Mouse (Mus musculus): ENCODE measurements around the gene Glrx5. TPM values are rescaled to one million over a fixed set of nuclear protein-coding genes. Genes with fewer than 3 reads are reported as not detected.

Glrx5 gene
- polyA plus RNA-seq, 1 experiment from 2014 or later = 173 TPM

DNA sequence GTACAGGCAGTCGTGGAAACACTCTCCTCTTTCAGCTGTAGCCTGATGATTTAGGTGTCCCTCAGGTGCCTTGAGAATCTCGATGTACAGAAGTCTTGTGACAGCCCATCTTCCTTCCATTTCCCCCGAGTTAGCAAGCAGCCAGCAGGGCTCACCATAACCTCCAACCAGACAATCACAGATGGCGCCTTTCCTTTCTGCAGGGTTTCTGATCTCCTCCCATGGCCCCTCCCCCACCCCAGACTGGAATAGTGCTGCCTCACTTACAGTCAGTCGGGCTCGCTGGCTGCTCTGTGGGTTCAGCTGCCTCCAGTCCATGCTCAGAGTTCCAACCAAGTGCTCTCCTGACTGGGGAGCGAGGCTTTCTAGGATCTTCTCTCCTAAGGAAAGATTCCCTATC lies 10.3 kb upstream of the Glrx5 start:
- no peak overlapping the region for H3K4me2 ChIP-seq (ENCODE audit: low read length)
- H3K9me3 ChIP-seq (replicated peaks; ENCODE audit: control insufficient read depth, low read length) = 0 out of 2 replicates have a peak, but pooled peaks cover 3% of the 10 kb centered on the region
- no peak for ATAC-seq
- H3K27me3 ChIP-seq (replicated peaks; ENCODE audit: control insufficient read depth, insufficient read depth, low read length) = no peaks in the 10 kb centered on the region
- no peak for DNase-seq (ENCODE audit: low spot score)
- H3K36me3 ChIP-seq (ENCODE audit: control insufficient read depth, insufficient read depth, low read length) = no peaks in the 10 kb centered on the region
- no peak overlapping the region for H3K4me3 ChIP-seq (ENCODE audit: low read depth, low read length)
- no peak overlapping the region for H3K27ac ChIP-seq (ENCODE audit: low read depth, low read length)
- H3K9ac ChIP-seq (ENCODE audit: low read length) = no peak overlapping the region
- WGBS = 80% methylated on average over 7 of the region's 7 CpGs
- H3K4me1 ChIP-seq (ENCODE audit: control insufficient read depth, insufficient read depth, low read length) = no peaks in the 10 kb centered on the region

DNA sequence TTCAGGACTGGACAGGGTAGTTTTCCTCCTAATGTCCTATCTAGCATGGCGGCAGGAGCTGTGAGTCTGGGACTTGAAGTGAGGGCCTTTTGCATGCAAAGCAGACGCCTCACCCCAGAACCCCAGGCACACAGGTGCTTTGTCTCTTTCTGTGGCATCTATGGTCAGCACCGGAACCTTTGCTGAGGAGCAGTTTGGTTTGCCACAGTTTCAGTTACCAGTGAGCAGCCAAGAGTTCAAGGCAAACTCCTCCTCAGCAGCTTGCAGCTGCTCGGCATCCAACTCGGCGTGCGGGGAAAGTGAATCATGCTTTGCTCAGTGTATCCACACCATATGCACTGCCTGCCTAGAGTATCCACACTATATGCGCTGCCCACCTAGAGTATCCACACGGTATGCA lies 9.7 kb upstream of the Glrx5 start:
- H3K9ac ChIP-seq (ENCODE audit: low read length) = no peak overlapping the region
- no peak overlapping the region for H3K27ac ChIP-seq (ENCODE audit: low read depth, low read length)
- no peak for ATAC-seq

DNA sequence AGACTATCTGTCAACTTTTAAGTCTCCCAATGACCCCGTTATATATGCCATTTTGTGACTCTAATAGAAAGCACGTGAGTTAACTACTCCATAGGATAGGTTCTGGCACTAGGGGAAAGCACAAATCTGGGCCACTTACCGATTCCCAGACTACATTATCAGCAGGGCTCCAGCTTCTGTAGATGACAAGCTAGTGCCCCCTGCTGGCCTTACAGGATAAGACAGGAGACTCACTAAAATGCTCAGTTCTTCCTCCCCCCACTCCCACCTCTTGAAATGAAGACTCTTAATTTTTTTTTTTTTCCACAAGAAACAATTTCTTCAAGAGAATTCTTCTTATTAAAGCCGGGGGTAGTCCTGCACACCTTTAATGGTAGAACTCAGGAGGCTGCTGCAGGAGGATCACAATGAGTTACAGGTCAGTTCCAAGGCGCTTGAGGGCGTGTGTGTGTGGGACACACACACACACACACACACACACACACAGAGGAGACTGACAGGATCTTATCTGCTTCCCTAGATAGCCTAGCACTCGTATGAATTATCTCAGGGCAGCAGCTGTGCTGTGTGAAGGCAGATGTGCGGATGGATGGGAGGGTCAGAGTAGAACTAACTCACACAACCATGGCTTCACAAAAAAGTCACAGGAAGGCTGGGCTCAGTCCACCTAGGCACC lies 7.1 kb upstream of the Glrx5 start:
- ATAC-seq = peak; percentile 61

More for the DNA sequence above, 9.7 kb upstream of the Glrx5 start:
- H3K27me3 ChIP-seq (replicated peaks; ENCODE audit: control insufficient read depth, insufficient read depth, low read length) = no peaks in the 10 kb centered on the region
- H3K4me2 ChIP-seq (ENCODE audit: low read length) = no peak overlapping the region
- WGBS = 98% methylated on average over 9 of the region's 9 CpGs
- H3K4me3 ChIP-seq (ENCODE audit: low read depth, low read length) = no peak overlapping the region
- H3K9me3 ChIP-seq (replicated peaks; ENCODE audit: control insufficient read depth, low read length) = 0 out of 2 replicates have a peak, but pooled peaks cover 3% of the 10 kb centered on the region
- no peaks in the 10 kb centered on the region for H3K36me3 ChIP-seq (ENCODE audit: control insufficient read depth, insufficient read depth, low read length)
- H3K4me1 ChIP-seq (ENCODE audit: control insufficient read depth, insufficient read depth, low read length) = no peaks in the 10 kb centered on the region
- no peak for DNase-seq (ENCODE audit: low spot score)

DNA sequence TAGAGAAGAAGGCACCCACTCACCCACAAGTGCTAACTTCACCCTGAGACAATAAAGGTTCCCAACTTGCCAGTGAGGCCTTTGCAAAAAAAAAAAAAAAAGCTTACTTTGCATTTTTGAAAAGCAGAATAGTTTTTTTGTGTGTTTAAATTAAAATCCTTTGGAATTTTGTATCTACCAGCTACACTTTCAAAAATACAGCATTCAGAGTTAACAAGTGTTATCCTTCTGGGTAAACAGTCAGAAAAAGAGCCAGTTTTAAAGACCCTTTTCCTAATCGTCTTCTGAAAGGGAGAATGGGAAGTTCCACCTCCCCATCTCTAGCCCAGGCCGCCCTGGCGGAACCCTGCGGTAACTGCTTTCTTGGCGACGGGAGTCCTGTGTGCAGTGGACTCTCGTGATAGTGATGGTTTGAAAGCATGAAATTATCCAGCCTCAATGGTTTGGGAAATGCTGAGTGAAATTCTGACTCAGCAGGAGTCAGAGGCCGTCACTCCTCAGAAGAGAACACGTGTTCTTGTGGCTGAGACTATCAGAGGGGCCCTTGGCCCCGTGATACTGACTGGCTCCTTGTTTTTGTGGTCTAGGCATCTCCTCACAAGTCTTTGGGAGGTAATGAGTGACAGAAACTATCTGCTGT lies 6.4 kb upstream of the Glrx5 start:
- DNase-seq (ENCODE audit: low spot score) = no peak
- 57% methylated on average over 10 of the region's 10 CpGs for WGBS
- H3K27me3 ChIP-seq (replicated peaks; ENCODE audit: control insufficient read depth, insufficient read depth, low read length) = no peaks in the 10 kb centered on the region
- ATAC-seq = no peak
- H3K27ac ChIP-seq (ENCODE audit: low read depth, low read length) = no peak overlapping the region
- H3K36me3 ChIP-seq (ENCODE audit: control insufficient read depth, insufficient read depth, low read length) = peaks cover 21% of the 10 kb centered on the region
- peaks cover 7% of the 10 kb centered on the region for H3K4me1 ChIP-seq (ENCODE audit: control insufficient read depth, insufficient read depth, low read length)
- no peak overlapping the region for H3K4me3 ChIP-seq (ENCODE audit: low read depth, low read length)
- H3K9ac ChIP-seq (ENCODE audit: low read length) = no peak overlapping the region
- 0 out of 2 replicates have a peak, but pooled peaks cover 3% of the 10 kb centered on the region for H3K9me3 ChIP-seq (replicated peaks; ENCODE audit: control insufficient read depth, low read length)
- no peak overlapping the region for H3K4me2 ChIP-seq (ENCODE audit: low read length)

More for the DNA sequence above, 7.1 kb upstream of the Glrx5 start:
- H3K9ac ChIP-seq (ENCODE audit: low read length) = no peak overlapping the region
- WGBS = 53% methylated on average over 8 of the region's 8 CpGs
- no peak overlapping the region for H3K4me2 ChIP-seq (ENCODE audit: low read length)
- peaks cover 20% of the 10 kb centered on the region for H3K36me3 ChIP-seq (ENCODE audit: control insufficient read depth, insufficient read depth, low read length)
- peak; percentile 85 for DNase-seq (ENCODE audit: low spot score)
- no peak overlapping the region for H3K27ac ChIP-seq (ENCODE audit: low read depth, low read length)
- H3K4me3 ChIP-seq (ENCODE audit: low read depth, low read length) = no peak overlapping the region
- peaks cover under 1% of the 10 kb centered on the region; the same call in 1 of the 2 replicates for H3K4me1 ChIP-seq (ENCODE audit: control insufficient read depth, insufficient read depth, low read length)
- no peaks in the 10 kb centered on the region for H3K27me3 ChIP-seq (replicated peaks; ENCODE audit: control insufficient read depth, insufficient read depth, low read length)
- H3K9me3 ChIP-seq (replicated peaks; ENCODE audit: control insufficient read depth, low read length) = 0 out of 2 replicates have a peak, but pooled peaks cover 3% of the 10 kb centered on the region

DNA sequence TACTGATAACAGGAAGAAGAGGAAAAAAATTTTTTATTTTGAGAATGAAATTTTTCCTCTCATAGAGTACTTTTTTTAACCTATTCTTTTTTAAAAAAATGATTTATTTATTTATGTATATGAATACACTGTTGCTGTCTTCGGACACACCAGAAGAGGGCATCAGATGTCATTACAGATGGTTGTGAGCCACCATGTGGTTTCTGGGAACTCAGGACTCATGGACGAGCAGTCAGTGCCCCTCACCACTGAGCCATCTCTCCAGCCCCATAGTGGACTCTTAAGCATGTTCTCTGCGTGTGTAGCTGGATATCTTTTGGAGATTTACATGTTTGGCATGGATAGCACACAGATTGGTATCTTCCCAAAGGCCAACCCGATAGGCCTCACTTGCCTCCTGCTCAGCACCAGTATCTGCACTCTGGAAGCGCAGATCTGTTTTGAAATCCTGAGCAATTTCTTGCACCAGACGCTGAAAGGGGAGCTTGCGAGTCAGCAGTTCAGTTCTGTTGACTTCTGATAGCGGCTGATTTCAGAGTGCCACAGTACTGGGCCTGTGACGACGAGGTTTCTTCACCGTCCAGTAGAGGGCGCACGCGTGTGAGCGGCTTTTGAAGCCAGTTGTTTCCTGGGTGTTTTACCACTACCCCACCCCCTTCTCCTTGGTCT lies 5.0 kb upstream of the Glrx5 start:
- Histone ChIP-seq H3K4me3 (ENCODE audit: low read depth, low read length) (no peak overlapping the region), H3K4me1 (ENCODE audit: control insufficient read depth, insufficient read depth, low read length) (peaks cover 13% of the 10 kb centered on the region), H3K36me3 (ENCODE audit: control insufficient read depth, insufficient read depth, low read length) (peaks cover 21% of the 10 kb centered on the region), H3K9me3 (replicated peaks; ENCODE audit: control insufficient read depth, low read length) (0 out of 2 replicates have a peak, but pooled peaks cover 3% of the 10 kb centered on the region), H3K9ac (ENCODE audit: low read length) (no peak overlapping the region), H3K27me3 (replicated peaks; ENCODE audit: control insufficient read depth, insufficient read depth, low read length) (no peaks in the 10 kb centered on the region), H3K4me2 (ENCODE audit: low read length) (no peak overlapping the region), H3K27ac (ENCODE audit: low read depth, low read length) (no peak overlapping the region)
- ATAC-seq (no peak), DNase-seq (ENCODE audit: low spot score) (peak; percentile 56)
- 33% methylated on average over 15 of the region's 15 CpGs for WGBS

DNA sequence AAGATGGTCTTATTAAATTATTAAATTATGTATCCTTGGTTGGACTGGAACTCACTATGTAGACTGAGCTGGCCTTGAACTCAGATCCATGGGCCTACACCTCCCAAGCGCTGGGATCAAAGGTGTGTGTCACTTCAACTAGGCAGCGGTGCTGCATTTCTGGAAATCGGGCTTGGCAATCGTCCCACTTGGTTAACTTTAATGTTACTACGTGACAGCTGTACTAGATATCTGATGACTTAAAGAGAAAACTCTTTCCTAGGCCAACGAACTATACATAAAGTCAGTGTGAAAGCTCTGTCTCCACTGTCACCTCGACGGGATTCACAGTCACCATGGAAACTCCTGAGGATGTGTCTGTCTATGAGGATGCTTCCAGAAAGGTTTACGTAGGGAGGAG lies 2.6 kb upstream of the Glrx5 start:
- no peak overlapping the region for H3K4me3 ChIP-seq (ENCODE audit: low read depth, low read length)
- DNase-seq (ENCODE audit: low spot score) (no peak), ATAC-seq (no peak)
- peaks cover 24% of the 10 kb centered on the region for H3K4me1 ChIP-seq (ENCODE audit: control insufficient read depth, insufficient read depth, low read length)
- peaks cover 21% of the 10 kb centered on the region for H3K36me3 ChIP-seq (ENCODE audit: control insufficient read depth, insufficient read depth, low read length)
- WGBS = 89% methylated on average over 9 of the region's 9 CpGs
- H3K4me2 ChIP-seq (ENCODE audit: low read length) = no peak overlapping the region
- no peak overlapping the region for H3K27ac ChIP-seq (ENCODE audit: low read depth, low read length)
- H3K27me3 ChIP-seq (replicated peaks; ENCODE audit: control insufficient read depth, insufficient read depth, low read length) = no peaks in the 10 kb centered on the region
- no peak overlapping the region for H3K9ac ChIP-seq (ENCODE audit: low read length)
- H3K9me3 ChIP-seq (replicated peaks; ENCODE audit: control insufficient read depth, low read length) = no peaks in the 10 kb centered on the region

DNA sequence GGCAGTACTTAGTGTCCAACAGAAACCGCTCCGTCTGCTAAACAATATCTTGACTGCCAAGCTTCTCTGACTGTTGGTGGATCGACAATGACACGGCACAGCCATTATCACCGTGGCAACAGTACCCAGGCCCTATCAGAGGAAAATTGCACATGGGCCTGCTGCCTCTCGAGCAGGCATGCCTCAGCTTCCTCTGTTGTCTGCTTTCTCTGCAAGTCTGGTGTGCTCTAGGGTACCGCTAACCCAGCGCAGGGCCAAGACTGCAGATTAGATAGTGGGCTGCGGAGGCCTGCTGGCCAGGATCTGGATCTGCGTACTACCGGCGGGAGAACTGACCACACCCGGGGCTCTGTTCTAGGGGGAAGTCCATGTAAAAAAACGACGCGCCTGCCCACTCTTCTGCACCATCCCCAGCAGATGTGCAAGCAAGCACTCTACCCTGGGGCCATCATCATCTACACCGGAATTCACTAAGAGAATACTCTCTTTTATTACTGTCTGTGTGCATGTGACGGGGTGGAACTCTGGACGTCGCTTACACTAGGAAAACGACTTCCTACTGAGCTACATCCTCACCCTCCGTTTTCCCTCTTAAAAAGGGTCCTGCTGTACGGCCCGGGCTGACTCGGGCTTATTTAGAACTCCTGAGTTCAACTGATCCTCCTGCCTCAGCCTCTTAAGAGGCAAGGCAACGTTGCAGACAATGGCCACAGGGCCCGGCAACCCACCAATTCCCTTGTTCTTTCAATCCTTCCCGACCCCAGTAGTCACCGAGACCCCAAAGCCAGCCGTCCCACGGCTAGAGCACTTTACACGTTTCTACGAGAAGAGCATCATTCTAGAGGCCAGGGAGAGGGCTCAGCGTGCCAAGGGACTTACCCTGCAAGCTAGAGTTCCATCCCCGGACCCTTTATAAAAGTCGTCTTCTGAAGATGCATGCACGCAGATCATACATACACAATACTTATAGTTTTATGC lies 1.1 kb upstream of the Glrx5 start:
- H3K27me3 ChIP-seq (replicated peaks; ENCODE audit: control insufficient read depth, insufficient read depth, low read length) = no peaks in the 10 kb centered on the region
- H3K36me3 ChIP-seq (ENCODE audit: control insufficient read depth, insufficient read depth, low read length) = peaks cover 23% of the 10 kb centered on the region
- H3K9ac ChIP-seq (ENCODE audit: low read length) = peak overlapping the region; percentile 83
- H3K4me2 ChIP-seq (ENCODE audit: low read length) = peak overlapping the region; percentile 96
- peak overlapping the region; percentile 87 for H3K4me3 ChIP-seq (ENCODE audit: low read depth, low read length)
- peaks cover 24% of the 10 kb centered on the region for H3K4me1 ChIP-seq (ENCODE audit: control insufficient read depth, insufficient read depth, low read length)
- ATAC-seq (no peak), DNase-seq (ENCODE audit: low spot score) (peak; percentile 25)
- 6% methylated on average over 37 of the region's 37 CpGs for WGBS
- H3K9me3 ChIP-seq (replicated peaks; ENCODE audit: control insufficient read depth, low read length) = no peaks in the 10 kb centered on the region
- H3K27ac ChIP-seq (ENCODE audit: low read depth, low read length) = 0 out of 2 replicates have a peak overlapping the region, but pooled peaks have one; percentile 55
